Mouse (Mus musculus) stomach, embryonic 14.5 days (tissue): ENCODE measurements around the gene Tnp2. TPM values are rescaled to one million over a fixed set of nuclear protein-coding genes. Genes with fewer than 3 reads are reported as not detected.
A peak's percentile ranks its signal among the peaks of the same experiment; 100 is the strongest.

Experiments
- ATAC-seq: fragments of 200-750 bp; cut with Nextera tagmentation; 2 replicates; pipeline ENCODE4 v1.8.0; 2017; ENCODE audit warnings: low read depth, moderate TSS enrichment; ENCODE audit not compliant: insufficient number of reproducible peaks, insufficient read depth, low FRiP score
- H3K27ac ChIP-seq: fragments of 300-500 bp; sonication (generic); 2 replicates; pipeline ENCODE4 v1.5.1; 2014; ENCODE audit warnings: mild to moderate bottlenecking, low read length, moderate library complexity, mixed read lengths
- H3K27me3 ChIP-seq: fragments of 300-500 bp; sonication (generic); 2 replicates; pipeline ENCODE4 v1.6.1; 2014; ENCODE audit warnings: low read length, control low read depth, mixed read lengths; ENCODE audit not compliant: control insufficient read depth, insufficient read depth
- H3K36me3 ChIP-seq: fragments of 300-500 bp; sonication (generic); 2 replicates; pipeline ENCODE4 v1.6.1; 2014; ENCODE audit warnings: mild to moderate bottlenecking, control low read depth, low read length, moderate library complexity, mixed read lengths; ENCODE audit not compliant: control insufficient read depth, insufficient read depth
- H3K4me1 ChIP-seq: fragments of 300-500 bp; sonication (generic); 2 replicates; pipeline ENCODE4 v1.6.1; 2014; ENCODE audit warnings: low read length, control low read depth, mixed read lengths; ENCODE audit not compliant: control insufficient read depth, insufficient read depth
- H3K4me2 ChIP-seq: fragments of 300-500 bp; sonication (generic); replicated peaks from 2 replicates; pipeline ENCODE4 v1.6.1; 2014; ENCODE audit warnings: low read depth, low read length, control low read depth
- H3K4me3 ChIP-seq: fragments of 300-500 bp; sonication (generic); 2 replicates; pipeline ENCODE4 v1.5.1; 2014; ENCODE audit warnings: low read depth, low read length, control low read depth
- H3K9ac ChIP-seq: fragments of 300-500 bp; sonication (generic); replicated peaks from 2 replicates; pipeline ENCODE4 v1.6.1; 2014; ENCODE audit warnings: low read depth, mild to moderate bottlenecking, control low read depth, low read length, moderate library complexity, mixed read lengths
- H3K9me3 ChIP-seq: fragments of 300-500 bp; sonication (generic); 2 replicates; pipeline ENCODE4 v1.6.1; 2016; ENCODE audit warnings: low read depth, low read length, control low read depth; ENCODE audit not compliant: control insufficient read depth
- WGBS: fragments of 180-500 bp; shearing (Covaris S2); extraction: QIAGEN DNeasy Blood & Tissue Kit; methylation state at CpG from one replicate; pipeline ENCODE4 v1.1.7; 2014; 5-methylcytosine and 5-hydroxymethylcytosine counted together
- polyA plus RNA-seq: library from polyadenylated mRNA; unstranded; fragments of >200 nt; fragmentation: Nextera tagmentation; extraction: Ambion mirVana; gene quantifications from 2 replicates; pipeline ENCODE4 v1.2.1, GENCODE M21; 2014

Gene Tnp2
- polyA plus RNA-seq, 1 experiment from 2014 or later: not detected

GRCm38 (mm10) chr16:10781862-10782371 is 6.5 kb downstream of the Tnp2 start:
- Histone ChIP-seq H3K9ac (no peak overlapping the region), H3K4me3 (peak overlapping the region; percentile 52; the same call in 1 of the 2 replicates), H3K27ac (peak overlapping the region; percentile 49), H3K4me1 (peaks cover 36% of the 10 kb centered on the region), H3K9me3 (no peaks in the 10 kb centered on the region), H3K36me3 (0 out of 2 replicates have a peak, but pooled peaks cover 3% of the 10 kb centered on the region), H3K27me3 (no peaks in the 10 kb centered on the region), H3K4me2 (peak overlapping the region; percentile 95)
- WGBS: 27% methylated on average over 9 of the region's 9 CpGs
- no peak for ATAC-seq

GRCm38 (mm10) chr16:10780631-10781120 is 7.8 kb downstream of the Tnp2 start:
- WGBS: 58% methylated on average over 5 of the region's 5 CpGs
- Histone ChIP-seq H3K27ac (peak overlapping the region; percentile 49; the same call in 1 of the 2 replicates), H3K4me3 (no peak overlapping the region), H3K27me3 (no peaks in the 10 kb centered on the region), H3K36me3 (0 out of 2 replicates have a peak, but pooled peaks cover 3% of the 10 kb centered on the region), H3K4me1 (peaks cover 29% of the 10 kb centered on the region), H3K4me2 (peak overlapping the region; percentile 4; the same call in 1 of the 2 replicates), H3K9me3 (no peaks in the 10 kb centered on the region), H3K9ac (no peak overlapping the region)
- ATAC-seq: no peak

- H3K27ac ChIP-seq: no peak overlapping the region
- H3K36me3 ChIP-seq: 0 out of 2 replicates have a peak, but pooled peaks cover under 1% of the 10 kb centered on the region
- H3K4me3 ChIP-seq: no peak overlapping the region
- 52% methylated on average over 5 of the region's 5 CpGs for WGBS
- H3K9me3 ChIP-seq: no peaks in the 10 kb centered on the region
- H3K9ac ChIP-seq: no peak overlapping the region
- no peak for ATAC-seq
- peaks cover 23% of the 10 kb centered on the region for H3K4me1 ChIP-seq
- H3K4me2 ChIP-seq: no peak overlapping the region
- no peaks in the 10 kb centered on the region for H3K27me3 ChIP-seq
Observed at GRCm38 (mm10) chr16:10777579-10778160, 10.8 kb downstream of the Tnp2 start.

GRCm38 (mm10) chr16:10776322-10776721 is 12.1 kb downstream of the Tnp2 start:
- H3K9me3 ChIP-seq: no peaks in the 10 kb centered on the region
- no peaks in the 10 kb centered on the region for H3K36me3 ChIP-seq
- no peak overlapping the region for H3K9ac ChIP-seq
- no peak overlapping the region for H3K4me2 ChIP-seq
- no peaks in the 10 kb centered on the region for H3K27me3 ChIP-seq
- no peak overlapping the region for H3K4me3 ChIP-seq
- ATAC-seq: no peak
- no peak overlapping the region for H3K27ac ChIP-seq
- peaks cover 10% of the 10 kb centered on the region for H3K4me1 ChIP-seq
- 49% methylated on average over 7 of the region's 7 CpGs for WGBS

- Histone ChIP-seq H3K9me3 (no peaks in the 10 kb centered on the region), H3K4me1 (no peaks in the 10 kb centered on the region), H3K27me3 (no peaks in the 10 kb centered on the region), H3K36me3 (no peaks in the 10 kb centered on the region), H3K27ac (no peak overlapping the region), H3K4me2 (no peak overlapping the region), H3K4me3 (no peak overlapping the region), H3K9ac (no peak overlapping the region)
- 54% methylated on average over 4 of the region's 4 CpGs for WGBS
- no peak for ATAC-seq
Observed at GRCm38 (mm10) chr16:10774726-10775125, 13.7 kb downstream of the Tnp2 start.

- H3K4me2 ChIP-seq: no peak overlapping the region
- no peaks in the 10 kb centered on the region for H3K4me1 ChIP-seq
- WGBS: 71% methylated on average over 8 of the region's 8 CpGs
- no peak overlapping the region for H3K27ac ChIP-seq
- H3K27me3 ChIP-seq: no peaks in the 10 kb centered on the region
- H3K36me3 ChIP-seq: no peaks in the 10 kb centered on the region
- H3K4me3 ChIP-seq: no peak overlapping the region
- no peak for ATAC-seq
- H3K9me3 ChIP-seq: no peaks in the 10 kb centered on the region
- H3K9ac ChIP-seq: no peak overlapping the region
Observed at GRCm38 (mm10) chr16:10773543-10773942, 14.9 kb downstream of the Tnp2 start.

- WGBS: 71% methylated on average over 19 of the region's 19 CpGs
Observed at GRCm38 (mm10) chr16:10771769-10772510, 16.5 kb downstream of the Tnp2 start.

GRCm38 (mm10) chr16:10770531-10771325 is 17.7 kb downstream of the Tnp2 start:
- Histone ChIP-seq H3K36me3 (no peaks in the 10 kb centered on the region), H3K4me3 (no peak overlapping the region), H3K4me1 (no peaks in the 10 kb centered on the region), H3K9ac (no peak overlapping the region), H3K4me2 (no peak overlapping the region), H3K9me3 (no peaks in the 10 kb centered on the region), H3K27me3 (no peaks in the 10 kb centered on the region), H3K27ac (no peak overlapping the region; the same call in 1 of the 2 replicates)
- ATAC-seq: peak; percentile 38; the same call in 1 of the 2 replicates
- WGBS: 37% methylated on average over 4 of the region's 4 CpGs

More at GRCm38 (mm10) chr16:10771769-10772510, 16.5 kb downstream of the Tnp2 start:
- H3K4me2 ChIP-seq: no peak overlapping the region
- H3K9ac ChIP-seq: no peak overlapping the region
- ATAC-seq: no peak
- H3K4me3 ChIP-seq: no peak overlapping the region
- H3K27ac ChIP-seq: no peak overlapping the region
- no peaks in the 10 kb centered on the region for H3K27me3 ChIP-seq
- no peaks in the 10 kb centered on the region for H3K36me3 ChIP-seq
- no peaks in the 10 kb centered on the region for H3K4me1 ChIP-seq
- no peaks in the 10 kb centered on the region for H3K9me3 ChIP-seq
